Mouse (Mus musculus): Measurements from ENCODE around the gene Duox1.
A peak's percentile ranks its signal among the peaks of the same experiment; 100 is the strongest.
"Not testable (repeated sequence)": the region's sequence is repeated elsewhere in the genome, so short reads cannot be mapped to it uniquely, and the experiment has no call there.

Duox1 gene

DNA sequence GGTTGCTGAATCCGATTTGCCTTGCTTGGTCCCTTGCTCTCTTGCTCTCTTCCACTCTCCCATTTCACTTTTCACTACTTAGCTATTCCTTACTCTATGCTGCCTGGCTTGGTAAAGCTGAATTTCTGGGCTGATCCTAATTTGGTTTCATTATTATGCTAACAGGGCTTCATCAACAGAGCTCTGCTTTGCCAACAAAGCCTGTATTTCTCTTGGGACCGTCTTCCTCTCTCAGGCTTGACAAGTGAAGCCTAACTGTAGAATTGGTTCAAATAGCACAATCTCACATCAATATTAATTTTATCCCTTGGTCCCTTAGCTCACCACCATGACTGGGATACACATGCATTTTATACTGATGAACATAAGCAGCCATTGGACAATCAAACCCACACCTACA lies 3.9 kb upstream of the Duox1 start:
- no peak for DNase-seq (ENCODE audit: low spot score in 2 of 2)

DNA sequence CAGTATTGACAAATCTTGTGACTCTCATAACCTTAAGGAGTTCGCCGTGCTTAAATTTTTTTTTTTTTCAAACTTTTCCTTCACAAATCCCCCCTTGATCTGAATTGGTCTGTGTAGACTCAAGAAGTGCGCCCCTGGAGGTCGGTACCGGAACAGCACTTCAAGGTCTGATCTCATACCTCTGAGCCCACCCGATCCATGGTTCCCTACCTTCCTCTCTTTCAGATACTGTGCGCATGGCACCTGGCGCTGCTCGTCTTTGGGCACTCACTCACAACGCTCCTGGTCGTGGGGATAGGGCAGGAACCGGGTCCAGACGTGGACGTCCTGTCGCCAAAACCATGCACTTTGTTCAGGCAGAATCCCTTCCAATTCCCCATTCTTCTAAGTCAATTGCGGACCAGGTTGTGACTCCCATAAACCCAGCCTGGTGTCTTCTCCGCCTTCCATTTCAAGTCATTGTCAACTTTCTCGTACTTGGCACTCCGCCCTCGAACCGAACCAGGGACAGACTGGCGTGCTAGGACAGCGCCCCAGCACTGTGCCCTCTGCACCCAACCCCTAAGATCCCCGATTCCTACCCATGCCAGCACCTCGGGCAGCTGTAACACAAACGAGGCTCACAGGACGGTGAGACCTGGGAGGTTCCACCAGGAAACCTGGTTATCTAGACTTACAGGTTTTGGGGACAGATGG lies 2.6 kb upstream of the Duox1 start:
- DNase-seq (ENCODE audit: low spot score in 2 of 2), result no peak

DNA sequence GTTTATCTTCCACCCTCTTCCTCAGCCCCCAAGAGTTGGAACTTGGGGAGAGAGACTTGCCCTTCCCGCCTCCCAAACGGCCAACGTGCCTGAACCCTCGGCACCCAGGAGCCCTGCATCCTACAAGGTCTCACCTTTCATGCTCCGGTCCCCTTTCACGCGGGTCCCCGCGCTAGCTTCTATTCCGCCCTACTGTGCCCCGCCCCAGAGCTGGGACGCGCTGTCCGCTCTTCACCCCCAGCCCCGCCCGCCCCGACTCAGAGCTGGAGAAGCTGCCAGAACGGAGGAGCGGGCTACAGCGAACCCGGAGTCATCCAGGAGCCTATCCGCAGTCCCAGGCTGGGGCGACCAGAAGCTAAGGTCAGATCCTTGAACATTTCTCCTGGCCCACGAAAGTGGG lies 1.9 kb upstream of the Duox1 start, which contains the start of gene Duoxa1:
Duoxa1 (minus strand) TSS at position 195 of the 400 bp plus-strand sequence.
- DNase-seq (ENCODE audit: low spot score in 2 of 2), result no peak

DNA sequence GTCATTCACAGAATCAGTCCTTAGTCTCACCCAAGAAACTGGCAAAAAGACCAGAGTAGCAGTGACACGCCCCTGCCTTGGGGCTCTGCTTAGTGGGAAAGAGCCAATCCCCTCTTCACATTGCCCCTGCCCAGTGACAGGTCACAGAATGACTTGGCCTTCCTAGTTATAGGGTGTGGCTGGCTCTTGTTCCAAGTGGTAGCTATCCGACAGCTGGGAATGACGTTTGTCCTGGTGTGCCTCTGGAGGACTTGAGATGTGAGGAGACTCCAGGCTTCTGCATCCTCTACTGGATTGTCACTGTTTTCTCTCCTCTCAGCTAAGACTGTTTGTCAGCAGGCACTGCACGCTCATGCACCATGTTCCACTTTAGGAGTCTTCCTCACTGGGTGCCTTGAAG lies 1.9 kb downstream of the Duox1 start:
- DNase-seq (ENCODE audit: low spot score in 2 of 2), result no peak

DNA sequence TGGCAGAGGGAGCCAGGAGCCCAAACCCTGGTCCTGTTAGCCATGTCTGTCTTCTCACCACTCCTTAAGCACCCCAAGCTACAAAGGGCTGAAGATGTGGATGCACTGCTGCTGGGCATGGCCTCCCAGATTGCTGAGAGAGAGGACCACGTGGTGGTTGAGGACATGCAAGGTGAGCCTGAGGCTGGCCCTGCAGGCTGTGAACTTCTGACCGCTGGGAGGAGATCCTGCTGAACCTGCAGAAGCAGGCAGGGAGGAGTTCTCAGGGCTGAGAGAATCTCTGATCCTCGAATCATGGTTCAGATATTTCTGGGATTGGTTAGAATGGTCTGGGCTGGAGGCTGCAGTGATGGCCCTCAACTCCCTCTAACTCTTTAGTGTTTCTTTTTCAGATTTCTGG lies 8.5 kb downstream of the Duox1 start:
- DNase-seq (ENCODE audit: low spot score in 2 of 2), result no peak

DNA sequence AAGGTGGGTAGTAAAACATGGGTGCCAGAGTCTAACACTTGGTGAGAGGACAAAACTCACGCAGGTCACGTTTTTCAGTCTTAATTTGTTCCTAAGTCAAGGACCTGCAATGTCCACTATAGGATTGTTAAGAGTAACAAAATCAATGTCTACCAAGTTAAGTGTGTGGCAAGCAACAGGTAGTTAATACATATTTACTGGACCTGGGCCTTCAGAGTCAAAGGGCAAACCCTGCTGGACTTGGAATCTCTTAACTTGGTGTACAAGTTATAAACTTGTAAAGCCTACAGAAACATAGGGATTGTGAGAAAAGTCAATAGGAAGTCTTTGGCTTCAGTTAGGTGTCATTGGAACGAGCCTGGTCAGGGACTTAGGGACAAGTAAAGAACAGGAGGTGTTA lies 9.1 kb downstream of the Duox1 start:
- no peak for DNase-seq (ENCODE audit: low spot score in 2 of 2)

DNA sequence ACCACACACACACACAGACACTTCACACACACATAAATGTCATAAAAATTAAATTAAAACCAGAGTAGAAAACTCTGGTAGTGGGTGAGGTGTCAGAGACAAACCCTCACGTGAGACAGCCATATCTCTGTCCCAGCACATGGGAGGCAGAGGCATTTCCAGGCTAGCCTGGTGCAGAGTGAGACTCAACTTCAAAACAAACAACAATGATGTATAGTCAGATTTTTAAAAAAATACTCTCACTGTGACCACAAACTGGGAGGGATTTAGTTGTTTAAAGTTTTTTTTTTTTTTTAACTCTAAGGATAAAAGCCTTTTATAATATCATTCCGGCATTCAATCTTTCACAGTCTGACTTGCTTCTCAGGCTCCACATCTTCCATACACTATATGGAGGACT lies 9.9 kb downstream of the Duox1 start:
- DNase-seq (ENCODE audit: low spot score in 2 of 2), result no peak

DNA sequence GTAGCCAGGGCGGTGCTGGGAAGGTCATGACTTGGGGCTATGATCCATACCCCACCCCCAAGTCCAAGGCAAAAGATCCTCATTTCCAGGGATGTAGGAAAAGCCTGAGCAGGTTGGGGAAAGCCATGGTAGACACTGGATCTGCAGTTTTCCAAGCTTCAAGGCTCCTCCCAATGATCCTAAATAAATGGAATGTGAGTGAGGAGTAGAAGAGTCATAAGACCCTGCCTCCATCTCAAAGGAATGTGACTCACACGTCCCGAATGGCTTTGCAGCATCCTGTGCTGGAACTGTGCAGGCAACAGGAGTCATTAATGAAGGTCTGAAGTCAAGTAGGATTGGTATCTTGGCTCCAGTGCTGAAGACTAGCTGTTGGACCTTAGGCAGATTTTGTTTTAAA lies 12.5 kb downstream of the Duox1 start:
- no peak for DNase-seq (ENCODE audit: low spot score in 2 of 2)

DNA sequence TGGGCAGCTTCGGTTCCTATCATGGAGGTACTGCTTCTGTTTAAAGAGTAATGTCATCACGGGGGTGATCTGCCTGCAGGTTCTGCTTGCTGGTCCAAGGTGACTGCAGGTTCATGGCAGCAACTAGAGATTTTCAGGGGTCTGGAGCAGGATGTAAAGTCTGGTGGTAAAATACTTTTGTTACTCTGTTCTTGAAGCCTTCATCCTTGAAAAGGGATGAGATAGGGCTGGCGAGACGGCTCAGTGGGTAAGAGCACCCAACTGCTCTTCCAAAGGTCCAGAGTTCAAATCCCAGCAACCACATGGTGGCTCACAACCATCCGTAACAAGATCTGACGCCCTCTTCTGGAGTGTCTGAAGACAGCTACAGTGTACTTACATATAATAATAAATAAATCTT lies 14.8 kb downstream of the Duox1 start:
- not testable (repeated sequence) for DNase-seq (ENCODE audit: low spot score in 2 of 2)

DNA sequence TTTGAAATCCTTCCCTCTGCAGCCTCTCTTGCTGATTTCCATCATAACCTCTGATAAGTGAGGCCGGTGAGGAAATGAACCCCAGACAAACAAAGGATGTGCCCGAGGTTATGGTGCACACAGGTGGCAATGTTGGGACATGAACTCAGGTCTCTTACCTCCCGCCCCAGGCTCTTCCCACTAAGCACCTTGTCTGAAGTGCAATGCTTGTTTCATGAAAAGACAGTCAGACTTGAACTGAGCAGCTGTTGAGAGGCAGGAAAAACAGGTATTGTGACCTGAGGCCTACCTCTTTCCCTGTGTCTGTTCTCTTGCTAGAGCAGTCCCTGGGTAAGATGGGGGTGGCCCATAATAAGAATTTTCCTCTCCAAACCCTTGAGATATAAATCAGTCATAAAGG lies 16.8 kb downstream of the Duox1 start:
- DNase-seq (ENCODE audit: low spot score in 2 of 2), result no peak

DNA sequence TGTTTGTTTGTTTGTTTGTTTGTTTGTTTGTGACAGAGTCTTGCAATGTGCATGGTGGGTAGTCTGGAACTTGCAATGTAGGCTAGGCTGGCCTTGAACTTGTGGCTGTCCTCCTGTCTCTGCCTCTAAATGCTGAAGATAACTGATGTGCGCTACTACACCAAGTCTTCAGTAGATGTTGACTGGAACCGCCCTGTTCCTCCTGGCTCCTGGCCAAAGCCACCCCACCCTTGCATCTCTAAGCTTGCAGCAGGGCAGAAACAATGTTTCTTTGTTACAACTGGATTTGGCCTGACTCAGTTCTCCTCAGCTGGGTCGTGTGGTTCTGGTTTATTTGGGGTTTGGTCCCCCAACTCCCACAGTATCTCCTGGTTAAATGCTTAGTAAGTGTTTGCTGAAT lies 18.7 kb downstream of the Duox1 start:
- no peak for DNase-seq (ENCODE audit: low spot score in 2 of 2)

DNA sequence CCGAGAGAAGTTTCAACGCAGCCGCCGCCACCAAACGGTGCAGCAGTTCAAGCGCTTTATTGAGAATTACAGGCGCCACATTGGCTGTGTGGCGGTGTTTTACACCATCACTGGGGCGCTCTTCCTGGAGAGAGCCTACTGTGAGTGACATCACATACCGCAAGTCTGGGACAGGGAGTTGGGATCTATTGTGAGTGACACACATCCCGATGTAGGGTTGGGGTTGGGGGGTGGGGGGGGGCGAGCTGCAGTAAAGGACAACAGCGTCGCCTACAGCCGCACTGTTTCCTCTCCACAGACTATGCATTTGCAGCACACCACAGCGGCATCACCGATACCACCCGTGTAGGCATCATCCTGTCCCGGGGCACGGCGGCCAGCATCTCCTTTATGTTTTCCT lies 21.8 kb downstream of the Duox1 start:
- no peak for DNase-seq (ENCODE audit: low spot score in 2 of 2)

DNA sequence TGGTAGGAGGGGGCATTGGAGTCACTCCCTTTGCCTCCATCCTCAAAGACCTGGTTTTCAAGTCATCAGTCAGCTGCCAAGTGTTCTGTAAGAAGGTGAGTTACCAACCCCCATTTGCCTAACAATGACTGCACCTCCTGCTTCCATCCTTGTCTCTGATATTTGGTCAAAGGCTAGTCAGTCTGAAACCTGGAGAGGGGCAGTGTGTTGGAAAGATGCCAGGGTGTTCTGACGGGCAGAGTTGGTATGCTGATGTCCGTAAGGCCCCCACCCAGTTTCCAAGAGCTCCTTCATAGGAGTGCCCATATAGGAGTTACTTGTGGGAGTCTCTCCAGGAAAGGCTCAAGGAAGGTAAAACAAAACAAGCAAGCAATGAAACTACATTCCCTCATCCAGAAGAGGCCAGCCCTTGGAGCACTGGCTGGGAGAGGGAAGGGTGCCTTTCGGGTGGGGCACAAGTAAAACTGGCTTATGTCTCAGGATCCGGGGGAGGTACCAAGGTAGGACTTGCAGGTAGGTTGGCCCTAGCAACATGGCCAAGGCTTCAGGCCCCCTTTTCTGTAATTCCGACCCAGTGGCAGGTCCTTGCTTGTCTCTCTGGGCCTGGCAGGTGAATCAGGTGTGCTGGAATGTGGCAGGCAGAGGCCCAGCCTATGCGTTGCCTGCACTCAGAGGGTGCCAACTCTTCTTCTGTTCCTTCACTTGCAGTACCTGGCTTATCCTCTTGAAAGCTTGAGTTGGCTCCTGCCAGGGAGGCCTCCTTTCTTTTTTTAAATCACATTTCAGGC lies 29.8 kb downstream of the Duox1 start:
- DNase-seq (ENCODE audit: low spot score in 2 of 2), result no peak

DNA sequence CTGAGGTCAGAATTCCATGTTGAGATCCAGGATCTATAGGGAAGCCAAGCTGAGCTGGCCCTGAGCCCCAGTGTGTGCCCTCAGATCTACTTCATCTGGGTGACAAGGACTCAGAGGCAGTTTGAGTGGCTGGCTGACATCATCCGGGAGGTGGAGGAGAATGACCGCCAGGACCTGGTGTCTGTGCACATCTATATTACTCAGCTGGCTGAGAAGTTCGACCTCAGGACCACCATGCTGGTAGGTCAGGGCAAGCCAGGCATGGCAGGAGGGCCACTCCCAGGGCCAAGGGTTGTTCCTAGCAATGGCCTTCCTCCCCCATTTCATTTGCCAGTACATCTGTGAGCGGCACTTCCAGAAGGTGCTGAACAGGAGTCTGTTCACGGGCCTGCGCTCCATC lies 30.7 kb downstream of the Duox1 start:
- DNase-seq (ENCODE audit: low spot score in 2 of 2), result not testable (repeated sequence)

DNA sequence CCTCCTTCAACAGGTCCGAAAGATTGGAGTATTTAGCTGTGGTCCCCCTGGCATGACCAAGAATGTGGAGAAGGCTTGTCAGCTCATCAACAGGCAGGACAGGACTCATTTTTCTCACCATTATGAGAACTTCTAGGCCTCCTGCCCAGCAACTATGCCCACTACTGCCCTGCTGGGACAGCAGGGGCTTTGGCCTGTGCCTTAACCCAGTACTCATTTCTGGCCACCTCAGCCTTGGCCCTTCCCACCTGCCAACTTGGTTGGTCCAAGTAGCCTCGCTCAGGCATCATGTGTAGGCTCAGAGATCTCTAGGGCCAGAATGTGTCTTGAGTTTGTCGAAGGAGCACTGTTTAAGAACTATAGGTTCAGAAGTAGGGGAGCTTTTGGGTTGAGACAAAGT lies 31.8 kb downstream of the Duox1 start:
- no peak for DNase-seq (ENCODE audit: low spot score in 2 of 2)

DNA sequence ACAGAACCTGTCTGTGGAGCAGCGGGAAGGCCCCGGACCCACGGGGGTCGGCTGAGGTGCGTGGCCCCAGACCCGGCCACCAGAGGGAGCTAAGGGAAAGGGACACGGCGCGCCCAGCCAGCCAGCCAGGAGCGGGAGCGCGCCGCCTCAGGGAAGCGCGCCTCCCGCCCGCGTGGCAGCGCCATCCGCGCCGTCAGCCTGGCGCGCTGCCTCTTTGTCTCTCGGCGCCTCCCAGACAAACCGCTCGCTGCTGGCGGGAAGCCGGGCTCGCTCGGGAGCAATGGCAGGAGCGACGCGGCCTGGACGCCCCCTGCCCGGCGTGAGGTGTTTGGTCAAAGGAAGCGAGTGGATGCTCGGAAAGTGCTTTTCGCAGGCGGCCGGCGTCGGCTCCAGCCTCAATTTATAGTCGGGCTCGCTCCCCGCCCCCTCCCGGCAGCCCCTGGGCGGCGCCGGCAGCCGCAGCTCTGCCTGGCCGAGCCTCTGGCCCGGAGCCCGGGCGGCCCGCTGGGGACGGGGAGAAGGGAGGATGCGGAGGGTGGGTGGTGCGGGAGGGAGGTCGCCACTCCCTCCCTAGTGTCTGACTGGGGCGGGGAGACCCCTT lies 33.2 kb downstream of the Duox1 start:
- peak; percentile 79 to 85 for DNase-seq (ENCODE audit: low spot score in 2 of 2)

DNA sequence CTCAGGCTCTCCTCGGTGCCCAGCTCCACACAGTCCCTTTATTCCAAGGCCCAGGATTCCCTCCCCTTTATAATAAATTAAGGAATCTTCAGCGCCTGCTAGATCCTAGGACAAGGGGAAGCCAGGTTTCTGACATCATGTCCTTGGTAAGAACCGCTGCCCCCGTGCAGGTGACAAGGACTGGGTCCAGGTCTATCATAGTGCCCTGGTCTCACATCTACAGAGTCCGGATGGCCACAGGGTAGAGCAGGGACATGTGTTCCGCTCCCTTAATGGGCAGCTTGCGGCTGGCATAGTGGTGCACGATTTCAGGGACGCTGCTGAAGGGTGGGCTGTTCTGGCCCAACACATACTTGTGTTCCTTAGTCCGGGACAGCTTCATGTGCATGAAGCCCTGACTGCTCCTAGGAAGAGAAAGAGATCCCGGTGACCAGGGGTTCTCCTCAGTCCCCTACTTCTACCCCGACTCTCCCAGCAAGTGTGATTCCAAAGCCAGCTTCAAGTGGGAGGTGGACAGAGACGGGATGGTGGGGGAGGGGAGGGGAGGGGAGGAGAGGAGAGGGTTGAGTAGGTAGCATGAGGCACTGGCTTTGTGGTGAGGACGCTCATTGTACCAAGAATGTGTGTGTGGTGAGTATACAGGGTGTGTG lies 33.8 kb downstream of the Duox1 start:
- DNase-seq (ENCODE audit: low spot score in 2 of 2), result no peak

DNA sequence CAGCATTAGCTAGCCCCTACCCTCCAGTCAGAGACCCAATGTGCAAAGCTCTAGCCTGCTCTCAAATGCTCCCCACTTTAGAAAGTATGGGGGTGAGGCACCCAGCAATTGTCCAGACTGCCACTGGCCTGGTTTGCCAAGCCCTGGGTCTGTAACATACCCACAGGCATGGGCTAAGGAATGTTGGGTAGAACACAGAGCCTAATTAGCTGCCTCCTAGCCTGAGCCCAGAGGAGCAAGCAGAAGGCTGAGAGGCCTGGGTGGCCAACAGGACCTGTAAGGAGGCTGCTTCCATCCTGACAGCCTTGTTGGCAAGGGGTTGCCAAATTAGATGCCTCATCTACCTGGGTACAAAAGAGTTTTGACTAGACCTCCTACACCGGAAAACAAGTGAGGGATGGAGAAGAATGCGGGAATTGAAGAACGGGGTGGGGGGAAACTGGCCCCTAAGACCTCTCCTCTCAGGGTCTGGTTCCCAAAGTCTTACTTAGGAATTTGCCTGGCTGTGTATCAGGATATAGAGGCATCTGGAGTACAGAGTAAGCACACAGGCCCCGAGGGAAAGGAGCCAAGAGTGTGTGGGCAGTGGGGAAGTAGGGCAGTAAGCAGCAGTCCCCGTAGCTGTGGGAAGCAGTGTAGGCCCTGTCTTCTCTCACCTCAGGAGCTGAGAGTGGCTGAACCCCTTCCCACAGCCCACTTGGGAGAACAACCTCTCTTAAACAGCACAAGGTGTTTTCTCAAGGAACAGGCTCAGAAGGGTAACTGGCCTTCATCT lies 35.9 kb downstream of the Duox1 start:
- peak; percentile 72 to 80 for DNase-seq (ENCODE audit: low spot score in 2 of 2)

DNA sequence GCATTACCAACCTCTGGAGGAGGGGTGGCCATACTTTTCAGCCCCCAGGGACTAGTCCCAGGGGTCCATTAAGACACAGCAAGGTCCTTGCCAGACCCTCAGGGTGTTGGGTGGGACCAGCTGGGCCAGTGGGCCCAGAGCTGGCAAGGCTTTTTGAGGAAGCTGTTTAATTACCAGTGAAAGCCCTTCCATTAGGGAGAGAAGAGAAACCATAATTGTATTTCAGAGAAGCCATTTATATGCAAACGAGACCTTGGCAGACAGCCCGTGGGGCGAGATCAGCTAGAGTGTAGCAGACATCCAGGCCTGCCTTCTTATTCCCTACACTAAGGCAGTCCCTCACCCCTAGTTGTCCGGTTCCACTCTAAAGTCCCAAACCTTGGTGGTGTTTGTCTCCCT lies 36.5 kb downstream of the Duox1 start:
- peak in 1 of 2 experiments; percentile 44 for DNase-seq (ENCODE audit: low spot score in 2 of 2)

DNA sequence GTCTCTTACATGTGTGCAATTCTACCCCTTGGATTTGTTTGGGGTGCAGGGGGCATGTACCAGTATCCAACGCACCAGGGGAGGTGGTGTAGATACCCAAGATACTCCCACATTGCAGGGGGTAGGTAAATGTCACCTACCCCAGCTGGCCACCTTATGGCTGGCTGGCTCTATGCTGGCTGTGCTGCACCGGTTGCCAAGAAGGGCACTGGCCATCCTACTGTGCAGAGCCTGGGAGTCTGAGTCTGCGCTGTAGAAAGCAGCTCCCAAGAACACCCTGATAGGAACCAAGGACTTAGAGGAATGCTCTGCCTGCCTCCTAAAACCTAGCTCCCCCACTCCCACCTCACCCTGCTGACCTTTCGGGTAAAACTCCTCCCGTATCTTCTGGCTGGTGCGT lies 37.5 kb downstream of the Duox1 start:
- no peak for DNase-seq (ENCODE audit: low spot score in 2 of 2)

DNA sequence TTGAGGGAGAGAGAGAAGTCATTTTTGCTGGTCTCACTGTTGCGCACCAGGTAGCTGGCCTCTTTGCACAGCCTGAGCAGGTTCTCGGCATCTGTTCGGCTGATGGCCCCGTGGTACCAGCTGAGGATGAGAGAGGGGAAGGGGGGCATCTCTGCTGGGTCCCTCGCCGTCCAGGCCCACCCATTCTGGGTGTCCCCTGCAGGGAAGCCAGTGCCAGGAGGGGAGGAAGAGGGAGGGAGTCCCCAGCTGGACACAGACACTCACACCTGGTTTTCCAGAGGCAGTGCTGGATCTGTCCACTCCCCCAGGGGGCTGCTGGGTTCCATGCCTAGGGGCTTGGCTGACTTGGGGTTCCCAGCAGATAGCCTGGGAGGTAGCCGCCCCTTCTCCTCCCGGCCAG lies 38.3 kb downstream of the Duox1 start:
- no peak for DNase-seq (ENCODE audit: low spot score in 2 of 2)

All from right cerebral cortex, postnatal 36 days (tissue).